Mouse (Mus musculus) limb, embryonic 13.5 days (tissue): Measurements from ENCODE around the gene Gm20388. TPM values are rescaled to one million over a fixed set of nuclear protein-coding genes. Genes with fewer than 3 reads are reported as not detected.

ENCODE experiments used
- ATAC-seq: fragments of 200-750 bp; cut with Nextera tagmentation; 2 replicates; pipeline ENCODE4 v1.8.0; 2017; ENCODE audit warnings: low read depth, moderate number of reproducible peaks, moderate TSS enrichment; ENCODE audit not compliant: low FRiP score
- H3K27ac ChIP-seq: fragments of 300-500 bp; sonication (generic); 2 replicates; pipeline ENCODE4 v1.5.1; 2015; ENCODE audit warnings: inconsistent platforms, mild to moderate bottlenecking, moderate library complexity
- H3K27me3 ChIP-seq: fragments of 300-500 bp; sonication (generic); 2 replicates; pipeline ENCODE4 v1.6.1; 2015; ENCODE audit warnings: mild to moderate bottlenecking, inconsistent platforms
- H3K36me3 ChIP-seq: fragments of 300-500 bp; sonication (generic); 2 replicates; pipeline ENCODE4 v1.6.1; 2015; ENCODE audit warnings: inconsistent platforms, mild to moderate bottlenecking, moderate library complexity
- H3K4me1 ChIP-seq: fragments of 300-500 bp; sonication (generic); 2 replicates; pipeline ENCODE4 v1.6.1; 2015; ENCODE audit warnings: inconsistent platforms
- H3K4me2 ChIP-seq: fragments of 300-500 bp; sonication (generic); replicated peaks from 2 replicates; pipeline ENCODE4 v1.6.1; 2015; ENCODE audit warnings: inconsistent platforms, mild to moderate bottlenecking, moderate library complexity
- H3K4me3 ChIP-seq: fragments of 300-500 bp; sonication (generic); 2 replicates; pipeline ENCODE4 v1.5.1; 2015; ENCODE audit warnings: moderate library complexity, mild to moderate bottlenecking, inconsistent platforms
- H3K9ac ChIP-seq: fragments of 300-500 bp; sonication (generic); 2 replicates; pipeline ENCODE4 v1.6.1; 2015; ENCODE audit warnings: mild to moderate bottlenecking, inconsistent platforms
- H3K9me3 ChIP-seq: fragments of 300-500 bp; sonication (generic); 2 replicates; pipeline ENCODE4 v1.6.1; 2016; ENCODE audit warnings: inconsistent platforms
- WGBS: fragments of 180-500 bp; shearing (Covaris S2); methylation state at CpG from one replicate; pipeline ENCODE4 v1.1.7; 2015; 5-methylcytosine and 5-hydroxymethylcytosine counted together
- polyA plus RNA-seq: library from polyadenylated mRNA; unstranded; fragments of >200 nt; fragmentation: Nextera tagmentation; extraction: Ambion mirVana; gene quantifications from 2 replicates; pipeline ENCODE4 v1.2.1, GENCODE M21; 2015

The Gm20388 gene
- polyA plus RNA-seq, 1 experiment from 2014 or later, result 7.1 TPM

- ATAC-seq, result no peak
- Histone ChIP-seq H3K36me3 (no peaks in the 10 kb centered on the region), H3K9ac (no peak overlapping the region), H3K4me3 (no peak overlapping the region), H3K4me1 (peaks cover 11% of the 10 kb centered on the region), H3K27ac (no peak overlapping the region), H3K9me3 (no peaks in the 10 kb centered on the region), H3K27me3 (peaks cover 66% of the 10 kb centered on the region), H3K4me2 (no peak overlapping the region)
- WGBS, result 72% methylated on average over 7 of the region's 7 CpGs
Measured at GRCm38 (mm10) chr8:121248823-121249222, 1338.2 kb downstream of the Gm20388 start.

GRCm38 (mm10) chr8:121249433-121249832, 1338.8 kb downstream of the Gm20388 start:
- Histone ChIP-seq H3K36me3 (no peaks in the 10 kb centered on the region), H3K4me2 (no peak overlapping the region), H3K9me3 (no peaks in the 10 kb centered on the region), H3K27me3 (peaks cover 69% of the 10 kb centered on the region), H3K4me3 (no peak overlapping the region), H3K9ac (no peak overlapping the region), H3K4me1 (peaks cover 11% of the 10 kb centered on the region), H3K27ac (no peak overlapping the region)
- no peak for ATAC-seq
- WGBS, result 69% methylated on average over 1 of the region's 1 CpGs

GRCm38 (mm10) chr8:121251089-121251488, 1340.4 kb downstream of the Gm20388 start:
- H3K4me2 ChIP-seq, result peak overlapping the region; percentile 17; the same call in 1 of the 2 replicates
- 4% methylated on average over 11 of the region's 11 CpGs for WGBS

GRCm38 (mm10) chr8:121255727-121256265, 1345.2 kb downstream of the Gm20388 start:
- Histone ChIP-seq H3K9ac (0 out of 2 replicates have a peak overlapping the region, but pooled peaks have one; percentile 19), H3K9me3 (no peaks in the 10 kb centered on the region), H3K27me3 (peaks cover 92% of the 10 kb centered on the region), H3K36me3 (no peaks in the 10 kb centered on the region), H3K4me2 (no peak overlapping the region), H3K4me3 (no peak overlapping the region), H3K27ac (no peak overlapping the region), H3K4me1 (peaks cover 26% of the 10 kb centered on the region)
- ATAC-seq, result no peak
- 24% methylated on average over 14 of the region's 14 CpGs for WGBS

More at GRCm38 (mm10) chr8:121251089-121251488, 1340.4 kb downstream of the Gm20388 start:
- Histone ChIP-seq H3K4me1 (peaks cover 17% of the 10 kb centered on the region), H3K27ac (no peak overlapping the region), H3K27me3 (peaks cover 86% of the 10 kb centered on the region), H3K36me3 (no peaks in the 10 kb centered on the region), H3K4me3 (no peak overlapping the region), H3K9me3 (no peaks in the 10 kb centered on the region), H3K9ac (no peak overlapping the region)
- no peak for ATAC-seq

- Histone ChIP-seq H3K4me3 (no peak overlapping the region), H3K9me3 (no peaks in the 10 kb centered on the region), H3K27me3 (peaks cover 69% of the 10 kb centered on the region), H3K4me1 (peaks cover 25% of the 10 kb centered on the region), H3K36me3 (no peaks in the 10 kb centered on the region), H3K9ac (no peak overlapping the region), H3K27ac (no peak overlapping the region), H3K4me2 (0 out of 2 replicates have a peak overlapping the region, but pooled peaks have one; percentile 3)
- 17% methylated on average over 21 of the region's 21 CpGs for WGBS
- 0 out of 2 replicates have a peak, but pooled peaks have one; percentile 36 for ATAC-seq
Measured at GRCm38 (mm10) chr8:121258126-121258792, 1347.6 kb downstream of the Gm20388 start.

GRCm38 (mm10) chr8:121262728-121263389, 1352.2 kb downstream of the Gm20388 start:
- Histone ChIP-seq H3K27ac (no peak overlapping the region), H3K27me3 (peaks cover 26% of the 10 kb centered on the region), H3K36me3 (no peaks in the 10 kb centered on the region), H3K9ac (no peak overlapping the region), H3K9me3 (no peaks in the 10 kb centered on the region), H3K4me1 (peaks cover 17% of the 10 kb centered on the region), H3K4me2 (no peak overlapping the region), H3K4me3 (no peak overlapping the region)
- WGBS, result 68% methylated on average over 21 of the region's 21 CpGs
- ATAC-seq, result no peak

GRCm38 (mm10) chr8:121263390-121263775, 1352.7 kb downstream of the Gm20388 start:
- 55% methylated on average over 14 of the region's 14 CpGs for WGBS
- Histone ChIP-seq H3K9me3 (no peaks in the 10 kb centered on the region), H3K27me3 (peaks cover 21% of the 10 kb centered on the region), H3K9ac (no peak overlapping the region), H3K4me3 (no peak overlapping the region), H3K36me3 (no peaks in the 10 kb centered on the region), H3K27ac (no peak overlapping the region), H3K4me2 (no peak overlapping the region), H3K4me1 (peaks cover 12% of the 10 kb centered on the region)
- ATAC-seq, result no peak

GRCm38 (mm10) chr8:121264260-121264659, 1353.6 kb downstream of the Gm20388 start:
- Histone ChIP-seq H3K36me3 (no peaks in the 10 kb centered on the region), H3K9me3 (no peaks in the 10 kb centered on the region), H3K4me2 (no peak overlapping the region), H3K27me3 (peaks cover 12% of the 10 kb centered on the region), H3K4me1 (peaks cover 8% of the 10 kb centered on the region; the same call in 1 of the 2 replicates), H3K9ac (no peak overlapping the region), H3K27ac (no peak overlapping the region), H3K4me3 (no peak overlapping the region)
- WGBS, result 78% methylated on average over 9 of the region's 9 CpGs
- ATAC-seq, result no peak

GRCm38 (mm10) chr8:121271542-121271941, 1360.9 kb downstream of the Gm20388 start:
- Histone ChIP-seq H3K9ac (no peak overlapping the region; the same call in 1 of the 2 replicates), H3K4me2 (no peak overlapping the region), H3K4me3 (no peak overlapping the region), H3K27me3 (0 out of 2 replicates have a peak, but pooled peaks cover 10% of the 10 kb centered on the region), H3K4me1 (0 out of 2 replicates have a peak, but pooled peaks cover 4% of the 10 kb centered on the region), H3K9me3 (no peaks in the 10 kb centered on the region), H3K36me3 (no peaks in the 10 kb centered on the region), H3K27ac (no peak overlapping the region)
- no peak for ATAC-seq
- 73% methylated on average over 8 of the region's 8 CpGs for WGBS

GRCm38 (mm10) chr8:121273195-121273594, 1362.6 kb downstream of the Gm20388 start:
- Histone ChIP-seq H3K9me3 (no peaks in the 10 kb centered on the region), H3K27me3 (0 out of 2 replicates have a peak, but pooled peaks cover 14% of the 10 kb centered on the region), H3K9ac (no peak overlapping the region), H3K36me3 (no peaks in the 10 kb centered on the region), H3K4me2 (peak overlapping the region; percentile 44), H3K27ac (no peak overlapping the region), H3K4me1 (peaks cover 12% of the 10 kb centered on the region), H3K4me3 (peak overlapping the region; percentile 20)
- WGBS, result 52% methylated on average over 14 of the region's 14 CpGs
- peak; percentile 26; the same call in 1 of the 2 replicates for ATAC-seq

GRCm38 (mm10) chr8:121273620-121274019, 1363.0 kb downstream of the Gm20388 start:
- Histone ChIP-seq H3K9me3 (no peaks in the 10 kb centered on the region), H3K4me1 (peaks cover 12% of the 10 kb centered on the region), H3K27me3 (0 out of 2 replicates have a peak, but pooled peaks cover 14% of the 10 kb centered on the region), H3K4me2 (no peak overlapping the region), H3K9ac (no peak overlapping the region), H3K36me3 (no peaks in the 10 kb centered on the region), H3K4me3 (no peak overlapping the region), H3K27ac (no peak overlapping the region)
- ATAC-seq, result no peak
- 81% methylated on average over 15 of the region's 15 CpGs for WGBS

GRCm38 (mm10) chr8:121280414-121280813, 1369.8 kb downstream of the Gm20388 start:
- Histone ChIP-seq H3K9ac (no peak overlapping the region), H3K36me3 (no peaks in the 10 kb centered on the region), H3K4me2 (no peak overlapping the region), H3K4me3 (no peak overlapping the region), H3K27me3 (peaks cover 10% of the 10 kb centered on the region; the same call in 1 of the 2 replicates), H3K4me1 (peaks cover 40% of the 10 kb centered on the region), H3K9me3 (no peaks in the 10 kb centered on the region), H3K27ac (no peak overlapping the region)
- WGBS, result 44% methylated on average over 9 of the region's 9 CpGs
- ATAC-seq, result peak; percentile 29; the same call in 1 of the 2 replicates
